Mouse (Mus musculus): Measurements from ENCODE around the gene Cep83.

- TF ChIP-seq CTCF (IDR thresholded peaks at IDR 0.05; ENCODE audit: insufficient read depth, low read length), result no peak
- no peak for TF ChIP-seq POLR2A (IDR thresholded peaks at IDR 0.05; ENCODE audit: borderline replicate concordance, extremely low read depth, low read depth, low read length)
These were observed 112.4 kb downstream of the Cep83 start for GRCm38 (mm10) chr10:94800677-94801354.

Measured in lung, adult 2 months (tissue).